Mouse (Mus musculus): ENCODE results near the gene Angptl7. TPM values are rescaled to one million over a fixed set of nuclear protein-coding genes. Genes with fewer than 3 reads are reported as not detected.

The Angptl7 gene
- total RNA-seq (2021) (1 to 10 TPM in 1 of 2 experiments, under 1 TPM in 1; 0.43 to 1.7 TPM), polyA plus RNA-seq (2012; rRNA removed) (0.18 TPM in 1 of 2 replicates, not detected in the other)
- long read RNA-seq, partial matches to known transcripts, result 0 of 4 reads
- long read RNA-seq, other reads (novel, unspliced or antisense), result 1 of 4 reads

DNA sequence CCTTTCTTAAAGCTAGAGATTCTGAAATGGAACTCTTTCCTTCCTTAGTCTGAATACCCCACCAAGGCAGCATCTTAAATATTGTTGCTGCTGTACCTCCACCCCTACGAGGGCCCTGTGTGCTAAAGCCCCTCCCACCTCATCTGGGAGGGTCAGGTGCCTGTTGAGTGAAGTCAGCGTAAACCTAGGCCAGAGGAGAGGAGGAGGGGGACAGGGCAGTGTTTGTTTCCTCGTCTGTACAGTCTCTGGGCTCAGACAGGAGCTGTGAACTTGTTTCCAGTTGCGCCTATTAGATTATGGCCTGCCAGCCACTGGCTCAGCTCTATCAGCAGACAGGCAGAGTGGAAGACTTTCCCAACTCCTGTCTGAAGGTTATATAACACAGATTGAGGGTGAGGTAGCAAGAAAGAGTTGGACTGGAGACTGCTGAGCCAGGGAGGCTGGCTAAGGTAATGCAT, at the start of gene Angptl7:
Gene Angptl7, minus strand, starts transcription at position 51 of the 458 bp plus-strand sequence.
- no peak for DNase-seq

DNA sequence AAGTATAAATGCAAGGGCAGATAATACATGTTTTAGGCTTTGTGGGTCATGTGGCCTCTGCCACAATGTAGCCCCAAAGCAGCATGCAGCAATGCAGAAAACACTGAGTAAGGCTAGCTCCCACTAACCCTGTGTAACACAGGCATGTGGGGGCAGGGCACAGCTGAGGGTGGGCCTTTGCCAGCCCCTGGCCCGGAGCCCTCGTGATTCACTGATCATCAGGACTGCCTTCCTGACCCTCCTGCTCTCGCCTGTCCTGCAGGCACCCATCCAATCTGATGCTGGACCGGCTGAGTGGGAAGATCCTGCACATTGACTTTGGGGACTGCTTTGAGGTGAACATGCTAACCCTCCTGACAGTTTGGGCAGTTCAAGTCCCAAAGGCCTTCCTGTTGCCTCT, 48.8 kb upstream of the Angptl7 start:
- no peak for DNase-seq

- DNase-seq, result no peak
These were observed 35.6 kb upstream of the Angptl7 start for GRCm38 (mm10) chr4:148535876-148536275.

DNA sequence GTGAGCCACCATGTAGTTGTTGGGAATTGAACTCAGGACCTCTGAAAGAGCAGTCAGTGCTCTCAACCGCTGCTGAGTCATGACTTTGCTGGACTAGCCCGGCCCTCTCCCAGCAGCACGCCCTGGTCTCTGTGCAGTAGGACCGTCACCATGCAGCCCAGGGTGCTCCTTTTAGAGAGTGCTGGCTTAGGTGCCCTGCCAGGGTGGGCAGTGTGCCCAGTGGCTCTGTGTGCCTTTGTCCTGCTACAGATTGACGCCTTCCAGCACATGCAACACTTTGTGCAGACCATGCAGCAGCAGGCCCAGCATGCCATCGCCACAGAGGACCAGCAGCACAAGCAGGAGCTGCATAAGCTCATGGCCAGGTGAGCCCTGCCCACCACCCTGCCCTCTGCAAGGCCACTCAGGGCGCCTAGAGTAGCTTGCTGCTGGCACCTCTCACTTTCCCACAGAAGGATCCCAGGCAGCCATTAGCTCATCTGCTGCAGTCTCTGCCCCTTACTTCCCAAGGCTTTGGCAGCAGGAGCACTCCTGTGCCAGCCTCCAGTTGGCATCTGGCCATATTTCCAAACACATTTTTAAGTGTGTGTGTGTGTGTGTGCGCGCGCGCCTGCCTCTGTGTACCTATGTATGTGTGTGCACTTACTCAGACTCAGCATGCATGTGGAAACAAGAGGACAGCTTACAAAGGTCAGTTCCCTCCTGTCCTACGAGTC, 33.5 kb upstream of the Angptl7 start:
- DNase-seq, result peak; percentile 41

DNA sequence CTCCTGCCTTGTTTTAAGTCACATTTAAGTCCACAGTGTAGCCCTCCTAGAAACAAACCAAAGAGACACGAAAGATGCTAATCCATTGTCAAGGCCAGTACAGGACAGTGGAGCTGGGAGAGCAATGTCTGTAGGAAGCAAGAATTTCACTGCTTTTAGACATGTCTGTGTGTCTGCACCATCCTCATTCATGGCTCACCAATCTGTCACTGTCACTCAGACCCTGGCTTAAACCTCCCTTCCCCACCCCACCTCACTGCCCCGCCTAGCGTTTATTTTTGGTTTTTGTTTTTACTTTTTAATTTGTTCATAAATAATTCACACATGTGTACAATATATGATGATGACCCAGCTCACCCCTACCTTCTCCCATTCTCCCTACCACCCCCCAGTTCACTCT, 32.3 kb upstream of the Angptl7 start:
- no peak for DNase-seq

DNA sequence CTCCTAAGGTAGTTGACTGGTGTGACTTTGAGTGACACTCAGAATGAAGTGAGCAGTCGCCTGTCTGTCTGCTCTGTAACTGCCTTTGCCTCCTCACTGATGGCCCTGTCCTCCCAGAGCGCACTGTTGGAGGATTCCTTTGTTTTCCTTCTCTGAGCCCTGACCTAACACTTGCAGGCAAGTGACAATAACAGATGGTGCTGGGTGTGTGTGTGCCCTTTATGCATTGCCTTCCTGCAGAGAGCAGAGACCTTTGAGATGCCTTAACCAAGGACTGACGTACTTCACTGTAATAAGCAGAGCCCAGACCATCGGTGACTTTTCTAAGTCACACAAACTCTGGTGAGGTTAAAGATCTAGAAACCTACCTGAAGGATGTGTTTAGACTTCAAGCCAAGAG, 31.1 kb upstream of the Angptl7 start:
- no peak for DNase-seq

DNA sequence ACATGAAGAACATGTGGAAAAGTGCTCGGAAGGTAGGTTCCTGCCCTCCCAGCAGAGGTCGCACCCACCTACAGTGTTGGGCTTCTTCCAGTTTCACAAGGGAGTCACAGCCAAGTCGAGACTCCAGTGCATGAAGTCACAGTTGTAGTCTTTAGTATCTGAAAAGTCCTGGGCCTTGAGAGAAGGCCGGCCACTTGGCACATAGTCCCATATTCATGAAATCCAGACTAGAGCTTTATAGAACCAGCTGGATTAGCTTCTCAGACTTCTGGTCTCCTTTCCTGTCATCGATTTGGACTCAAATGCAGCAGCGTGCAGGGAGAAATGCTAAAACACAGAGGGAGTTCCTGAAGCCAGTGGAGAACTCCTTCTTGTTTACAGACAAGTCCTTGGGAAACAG, 30.5 kb upstream of the Angptl7 start:
- DNase-seq, result peak; percentile 23

DNA sequence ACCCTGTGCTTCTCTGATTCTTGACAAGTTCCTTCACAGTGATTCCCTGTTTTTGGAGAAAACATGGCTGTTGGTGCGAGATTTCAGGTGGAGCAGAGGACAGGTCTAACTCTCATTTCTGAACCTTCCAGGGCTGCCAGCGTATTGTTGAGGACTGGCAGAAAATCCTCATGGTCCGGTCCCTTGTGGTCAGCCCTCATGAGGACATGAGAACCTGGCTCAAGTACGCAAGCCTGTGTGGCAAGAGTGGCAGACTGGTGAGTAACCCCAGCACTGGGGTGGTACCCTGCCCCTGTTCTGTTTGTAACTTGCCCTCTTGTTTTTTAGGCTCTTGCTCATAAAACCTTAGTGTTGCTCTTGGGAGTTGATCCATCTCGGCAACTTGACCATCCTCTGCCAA, 30.1 kb upstream of the Angptl7 start:
- peak; percentile 42 for DNase-seq

GRCm38 (mm10) chr4:148527158-148527910, 27.1 kb upstream of the Angptl7 start:
- no peak for DNase-seq

GRCm38 (mm10) chr4:148523538-148523937, 23.3 kb upstream of the Angptl7 start:
- peak; percentile 36 for DNase-seq

GRCm38 (mm10) chr4:148518235-148518795, 18.1 kb upstream of the Angptl7 start:
- DNase-seq, result no peak

GRCm38 (mm10) chr4:148517809-148518208, 17.5 kb upstream of the Angptl7 start:
- DNase-seq, result no peak

- DNase-seq, result no peak
These were observed 15.1 kb upstream of the Angptl7 start for GRCm38 (mm10) chr4:148515313-148515712.

DNA sequence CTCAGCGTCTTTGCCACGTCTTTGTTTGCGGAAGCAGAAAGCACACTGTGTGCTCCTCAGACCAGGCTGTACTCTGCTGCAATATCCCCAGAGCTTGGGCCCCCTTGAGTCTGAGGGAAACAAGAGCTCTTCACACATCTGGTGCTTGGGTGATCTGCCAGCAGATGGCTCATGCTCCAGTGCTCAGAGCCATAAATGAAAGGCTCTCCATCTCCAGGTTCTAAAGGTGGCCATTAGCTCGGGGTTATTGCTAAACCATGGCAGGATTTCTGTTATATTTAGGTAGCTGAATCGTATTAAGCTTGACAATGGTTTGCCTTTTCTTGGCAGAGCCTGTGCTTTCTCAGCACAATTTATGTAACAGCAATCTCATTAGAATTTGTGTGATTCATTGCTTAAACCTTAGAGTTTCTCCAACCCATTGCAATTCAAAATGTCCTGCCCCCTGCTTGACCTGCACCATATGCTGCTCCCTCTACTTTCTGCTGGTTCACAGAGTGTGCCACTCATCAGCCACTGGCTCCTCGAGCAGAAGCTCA, 12.8 kb upstream of the Angptl7 start:
- DNase-seq, result peak; percentile 30

- no peak for DNase-seq
These were observed 11.1 kb upstream of the Angptl7 start for GRCm38 (mm10) chr4:148511334-148511733.

GRCm38 (mm10) chr4:148510691-148511090, 10.4 kb upstream of the Angptl7 start:
- no peak for DNase-seq

DNA sequence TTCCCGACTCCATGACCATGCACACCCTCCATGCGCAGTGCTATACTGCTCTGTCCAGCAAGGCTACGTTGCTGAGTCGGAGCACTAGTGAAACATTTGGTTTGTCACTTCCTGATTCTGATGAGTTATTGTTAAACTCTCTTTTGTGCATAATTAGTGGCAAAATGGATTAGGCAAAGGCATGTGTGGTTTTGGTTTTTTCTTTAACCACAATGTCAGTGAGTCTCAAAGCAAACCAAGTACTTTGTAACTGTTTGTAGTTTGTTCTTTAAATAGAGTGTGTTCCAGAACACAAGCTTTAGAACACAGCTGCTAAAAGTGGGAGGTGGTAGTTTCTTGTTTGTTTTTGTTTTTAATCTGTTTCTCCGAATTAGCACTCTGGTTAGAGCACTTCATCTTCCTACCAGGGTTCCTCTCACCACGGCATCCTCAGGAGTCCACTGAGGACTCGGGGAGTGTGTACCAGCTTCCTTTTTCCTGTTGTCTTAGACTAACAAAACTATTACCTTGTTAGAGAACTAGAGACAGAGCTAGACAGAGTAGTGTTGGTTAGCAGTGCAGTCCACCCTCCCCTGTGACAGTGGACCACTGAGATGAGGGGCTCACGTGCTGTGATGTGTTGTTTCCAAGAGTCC, 9.3 kb upstream of the Angptl7 start:
- no peak for DNase-seq

DNA sequence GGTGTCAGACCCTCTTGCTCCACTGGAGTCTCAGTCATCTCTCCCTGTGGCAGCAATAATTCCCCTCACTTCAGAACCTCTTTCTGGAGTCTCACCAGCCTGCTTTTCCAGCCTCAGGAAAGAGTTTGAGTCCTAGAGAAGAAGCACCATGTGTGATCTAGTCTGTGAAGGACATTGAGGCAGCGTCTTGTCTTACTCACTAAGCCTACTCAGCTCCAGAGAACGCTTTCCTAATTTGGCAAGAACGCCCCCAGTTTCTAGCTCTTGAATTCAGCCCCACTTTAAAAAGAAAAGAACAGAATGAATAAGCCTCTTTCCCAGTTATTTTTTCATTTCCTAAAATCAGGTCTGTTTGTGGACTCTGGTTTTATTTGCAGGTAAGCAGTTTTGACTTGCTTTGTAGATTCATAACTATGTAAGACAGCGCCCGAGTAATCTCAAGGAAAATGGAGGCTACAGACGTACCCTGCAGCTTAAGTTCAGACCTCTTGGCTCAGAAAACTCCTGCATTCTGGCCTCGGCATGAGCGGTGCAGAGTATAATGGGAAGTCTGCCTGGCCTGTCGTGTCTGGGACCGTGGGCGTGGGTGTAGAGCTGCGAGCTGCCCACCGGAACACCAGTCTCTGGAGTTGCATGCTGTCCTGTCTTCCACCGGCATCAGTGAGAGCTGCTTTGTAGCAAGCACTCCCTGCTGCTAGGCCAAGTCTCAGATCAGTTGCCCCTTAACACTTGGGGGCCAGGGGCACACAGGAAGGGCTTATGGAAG, 8.0 kb upstream of the Angptl7 start:
- no peak for DNase-seq

- no peak for DNase-seq
These were observed 7.3 kb upstream of the Angptl7 start for GRCm38 (mm10) chr4:148507585-148507984.

DNA sequence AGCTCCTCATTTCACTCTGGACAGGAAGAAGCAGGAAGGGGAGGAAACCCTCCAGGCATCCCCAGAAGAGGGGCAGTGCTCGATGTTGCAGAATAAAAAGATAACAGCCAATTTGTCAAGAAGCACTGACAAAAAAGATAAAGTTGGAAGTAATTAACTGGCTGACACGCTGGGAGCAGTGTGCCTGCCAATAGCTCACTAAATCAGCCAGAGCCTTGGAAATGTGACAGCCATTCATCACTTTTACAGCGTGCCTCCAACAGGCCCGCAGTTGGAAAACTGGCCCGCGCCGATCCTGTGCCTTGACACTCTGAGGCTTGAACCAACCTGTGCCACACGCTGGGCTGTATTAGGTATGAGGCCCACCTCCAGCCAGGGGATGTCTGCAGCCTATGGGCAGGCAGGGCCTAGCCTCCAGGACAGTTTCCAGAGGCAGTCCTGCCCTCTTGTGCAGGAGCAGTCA, 4.3 kb upstream of the Angptl7 start:
- DNase-seq, result peak; percentile 61

Data from adrenal gland, adult 2 months (tissue).